Mouse (Mus musculus): ENCODE data around the gene Fgfr2. TPM values are rescaled to one million over a fixed set of nuclear protein-coding genes. Genes with fewer than 3 reads are reported as not detected.

Fgfr2 gene
- polyA plus RNA-seq, 1 experiment from 2014 or later, result 33.9 TPM

DNA sequence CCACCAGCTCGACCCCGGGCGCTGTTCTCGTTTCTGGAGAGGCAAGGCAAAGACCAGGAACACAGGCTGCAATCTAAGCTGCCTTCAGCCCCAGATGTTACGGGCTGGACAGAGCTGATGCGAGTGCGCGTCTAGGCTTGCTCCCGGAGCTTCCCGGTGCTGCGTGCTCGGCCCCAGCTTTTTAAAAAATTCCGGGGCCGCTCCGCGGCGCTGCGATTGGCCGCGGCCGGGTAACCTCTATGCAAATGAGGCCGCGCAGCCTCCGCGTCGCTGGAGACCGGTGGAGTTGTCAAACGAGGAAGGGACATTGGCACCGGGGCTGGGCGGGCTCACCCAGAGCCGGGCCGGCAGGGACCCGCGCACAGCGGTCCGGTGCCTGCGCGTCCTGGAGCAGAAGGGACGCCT lies 1569.4 kb downstream of the Fgfr2 start:
- 0% methylated on average over 39 of the region's 39 CpGs for WGBS
- Histone ChIP-seq H3K36me3 (no peaks in the 10 kb centered on the region), H3K9me3 (no peaks in the 10 kb centered on the region), H3K9ac (peak overlapping the region; percentile 57; the same call in 1 of the 2 replicates), H3K27ac (peak overlapping the region; percentile 61; the same call in 1 of the 2 replicates), H3K4me2 (peak overlapping the region; percentile 46), H3K4me1 (replicated peaks) (peaks cover 32% of the 10 kb centered on the region), H3K27me3 (peaks cover 98% of the 10 kb centered on the region), H3K4me3 (peak overlapping the region; percentile 32)
- 0 out of 2 replicates have a peak, but pooled peaks have one; percentile 36 for ATAC-seq (ENCODE audit: low FRiP score)

DNA sequence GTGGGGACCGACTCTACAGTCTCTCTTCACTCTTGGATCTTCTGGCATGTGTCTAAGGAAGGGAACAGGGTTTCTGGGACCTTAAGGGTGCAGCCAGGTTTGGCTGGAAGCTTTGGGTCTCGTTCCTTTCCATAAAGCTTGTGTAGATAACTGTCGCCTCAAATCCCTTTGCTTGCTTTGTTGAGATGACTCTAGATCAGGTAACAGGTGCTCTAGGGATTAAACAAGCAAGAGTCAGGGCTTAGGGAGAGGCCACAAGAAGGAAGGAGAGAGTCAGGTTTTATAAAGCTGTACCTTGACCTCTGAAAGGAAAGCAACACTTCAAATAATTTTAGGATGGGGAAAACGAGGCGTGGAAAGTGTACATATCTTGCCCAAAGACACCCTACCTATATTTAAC lies 1570.4 kb downstream of the Fgfr2 start:
- H3K27ac ChIP-seq, result no peak overlapping the region
- peaks cover 98% of the 10 kb centered on the region for H3K27me3 ChIP-seq
- no peak overlapping the region for H3K4me3 ChIP-seq
- peaks cover 32% of the 10 kb centered on the region for H3K4me1 ChIP-seq (replicated peaks)
- H3K9ac ChIP-seq, result no peak overlapping the region
- no peaks in the 10 kb centered on the region for H3K36me3 ChIP-seq
- 2% methylated on average over 5 of the region's 5 CpGs for WGBS
- no peak overlapping the region for H3K4me2 ChIP-seq
- no peaks in the 10 kb centered on the region for H3K9me3 ChIP-seq
- no peak for ATAC-seq (ENCODE audit: low FRiP score)

GRCm38 (mm10) chr7:131551931-131552741 lies 1571.0 kb downstream of the Fgfr2 start:
- peaks cover 32% of the 10 kb centered on the region for H3K4me1 ChIP-seq (replicated peaks)
- H3K27me3 ChIP-seq, result peaks cover 98% of the 10 kb centered on the region
- no peaks in the 10 kb centered on the region for H3K9me3 ChIP-seq
- H3K4me2 ChIP-seq, result no peak overlapping the region
- under 1% methylated on average over 42 of the region's 42 CpGs for WGBS
- H3K27ac ChIP-seq, result no peak overlapping the region
- H3K36me3 ChIP-seq, result no peaks in the 10 kb centered on the region
- no peak overlapping the region for H3K9ac ChIP-seq
- no peak overlapping the region for H3K4me3 ChIP-seq
- ATAC-seq (ENCODE audit: low FRiP score), result no peak

- Histone ChIP-seq H3K4me2 (no peak overlapping the region), H3K27me3 (peaks cover 98% of the 10 kb centered on the region), H3K4me1 (replicated peaks) (peaks cover 28% of the 10 kb centered on the region), H3K9me3 (no peaks in the 10 kb centered on the region), H3K36me3 (no peaks in the 10 kb centered on the region), H3K9ac (no peak overlapping the region), H3K4me3 (no peak overlapping the region), H3K27ac (no peak overlapping the region)
- 0% methylated on average over 4 of the region's 4 CpGs for WGBS
- ATAC-seq (ENCODE audit: low FRiP score), result no peak
These were observed 1571.7 kb downstream of the Fgfr2 start for GRCm38 (mm10) chr7:131551471-131551870.

GRCm38 (mm10) chr7:131548473-131548872 lies 1574.7 kb downstream of the Fgfr2 start, which contains the start of gene Hmx2:
Hmx2 (plus strand) TSS chr7:131548773.
- no peak for ATAC-seq (ENCODE audit: low FRiP score)
- 1% methylated on average over 3 of the region's 3 CpGs for WGBS
- Histone ChIP-seq H3K36me3 (no peaks in the 10 kb centered on the region), H3K9me3 (no peaks in the 10 kb centered on the region), H3K4me3 (no peak within 1 kb of the TSS), H3K27me3 (peaks cover 99% of the 10 kb centered on the region), H3K27ac (no peak within 1 kb of the TSS), H3K4me1 (replicated peaks) (peaks cover 17% of the 10 kb centered on the region), H3K4me2 (no peak within 1 kb of the TSS), H3K9ac (no peak within 1 kb of the TSS)

DNA sequence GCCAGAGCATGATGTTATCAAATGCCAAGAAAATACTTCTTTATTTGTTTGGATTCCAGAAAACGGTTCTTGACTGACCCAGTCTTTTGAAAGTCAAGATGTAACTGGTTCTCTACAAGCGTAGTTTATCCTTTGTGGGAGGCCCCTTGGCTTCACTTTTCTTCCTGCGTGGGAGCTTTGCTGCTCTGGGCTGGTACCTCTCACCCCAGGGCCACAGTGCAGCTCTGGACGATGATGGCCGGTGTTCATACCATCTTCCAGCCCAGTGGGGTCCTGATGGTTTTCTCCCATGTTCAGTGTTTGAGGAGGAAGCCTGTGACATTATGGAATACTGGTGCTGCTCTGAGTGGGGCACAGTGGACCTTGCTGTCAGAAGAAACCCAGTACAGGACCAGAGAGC lies 1575.7 kb downstream of the Fgfr2 start:
- Histone ChIP-seq H3K9me3 (no peaks in the 10 kb centered on the region), H3K9ac (no peak overlapping the region), H3K27me3 (peaks cover 99% of the 10 kb centered on the region), H3K4me1 (replicated peaks) (peaks cover 23% of the 10 kb centered on the region), H3K4me2 (no peak overlapping the region), H3K4me3 (no peak overlapping the region), H3K27ac (no peak overlapping the region), H3K36me3 (no peaks in the 10 kb centered on the region)
- 2% methylated on average over 5 of the region's 5 CpGs for WGBS
- no peak for ATAC-seq (ENCODE audit: low FRiP score)

DNA sequence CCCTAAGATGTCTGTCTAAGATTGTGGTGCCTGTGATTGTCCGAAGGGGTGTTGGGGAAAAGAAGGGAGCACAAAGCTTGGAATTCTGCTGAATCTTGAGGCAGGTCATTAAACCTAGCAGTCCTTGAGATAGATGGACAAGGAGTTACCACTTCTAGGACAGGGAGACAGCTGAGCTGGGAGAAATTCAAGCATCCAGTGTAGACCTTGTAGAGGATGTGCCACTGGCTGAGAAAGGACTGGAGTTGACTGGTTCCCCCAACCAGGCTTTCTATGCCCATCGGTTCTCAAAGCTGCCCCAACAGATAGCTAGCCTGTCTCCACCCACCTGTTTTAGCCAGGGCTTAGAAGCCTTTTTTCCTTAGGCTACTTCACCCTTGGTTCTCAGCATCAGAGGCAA lies 1576.7 kb downstream of the Fgfr2 start:
- Histone ChIP-seq H3K9me3 (no peaks in the 10 kb centered on the region), H3K4me1 (replicated peaks) (peaks cover 30% of the 10 kb centered on the region), H3K36me3 (no peaks in the 10 kb centered on the region), H3K27me3 (peaks cover 99% of the 10 kb centered on the region), H3K27ac (no peak overlapping the region), H3K4me3 (peak overlapping the region; percentile 14; the same call in 1 of the 2 replicates), H3K4me2 (peak overlapping the region; percentile 25; the same call in 1 of the 2 replicates), H3K9ac (no peak overlapping the region)
- 0% methylated on average over 2 of the region's 2 CpGs for WGBS
- ATAC-seq (ENCODE audit: low FRiP score), result no peak

- H3K27me3 ChIP-seq, result peaks cover 99% of the 10 kb centered on the region
- H3K9ac ChIP-seq, result no peak overlapping the region
- no peak overlapping the region; the same call in 1 of the 2 replicates for H3K4me3 ChIP-seq
- H3K27ac ChIP-seq, result no peak overlapping the region
- no peak for ATAC-seq (ENCODE audit: low FRiP score)
- peak overlapping the region; percentile 25; the same call in 1 of the 2 replicates for H3K4me2 ChIP-seq
- no peaks in the 10 kb centered on the region for H3K9me3 ChIP-seq
- no peaks in the 10 kb centered on the region for H3K36me3 ChIP-seq
- WGBS, result 1% methylated on average over 13 of the region's 13 CpGs
- peaks cover 30% of the 10 kb centered on the region for H3K4me1 ChIP-seq (replicated peaks)
These were observed 1577.3 kb downstream of the Fgfr2 start for GRCm38 (mm10) chr7:131545701-131546385.

DNA sequence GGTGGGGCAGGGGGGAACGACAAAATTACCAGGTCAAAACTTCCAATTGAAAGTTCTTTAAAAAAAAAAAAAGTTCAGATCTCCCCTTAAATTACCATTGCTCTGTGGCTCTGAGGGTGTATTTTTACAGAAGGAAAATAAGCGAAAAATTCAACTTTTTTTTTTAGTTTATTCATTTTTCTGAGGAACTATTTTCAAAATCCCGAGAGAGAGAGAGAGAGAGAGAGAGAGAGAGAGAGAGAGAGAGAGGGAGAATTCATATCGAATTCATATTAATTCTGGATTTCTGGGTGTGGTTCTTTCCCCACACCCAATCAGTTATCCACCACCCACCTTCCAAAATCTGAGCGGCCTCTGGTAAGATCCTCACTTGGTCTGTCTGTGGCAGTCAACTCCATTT lies 1578.3 kb downstream of the Fgfr2 start:
- WGBS, result 0% methylated on average over 5 of the region's 5 CpGs
- Histone ChIP-seq H3K9me3 (no peaks in the 10 kb centered on the region), H3K9ac (no peak overlapping the region), H3K27ac (no peak overlapping the region), H3K27me3 (peaks cover 98% of the 10 kb centered on the region), H3K36me3 (no peaks in the 10 kb centered on the region), H3K4me1 (replicated peaks) (peaks cover 30% of the 10 kb centered on the region), H3K4me2 (no peak overlapping the region), H3K4me3 (0 out of 2 replicates have a peak overlapping the region, but pooled peaks have one; percentile 33)
- no peak for ATAC-seq (ENCODE audit: low FRiP score)

DNA sequence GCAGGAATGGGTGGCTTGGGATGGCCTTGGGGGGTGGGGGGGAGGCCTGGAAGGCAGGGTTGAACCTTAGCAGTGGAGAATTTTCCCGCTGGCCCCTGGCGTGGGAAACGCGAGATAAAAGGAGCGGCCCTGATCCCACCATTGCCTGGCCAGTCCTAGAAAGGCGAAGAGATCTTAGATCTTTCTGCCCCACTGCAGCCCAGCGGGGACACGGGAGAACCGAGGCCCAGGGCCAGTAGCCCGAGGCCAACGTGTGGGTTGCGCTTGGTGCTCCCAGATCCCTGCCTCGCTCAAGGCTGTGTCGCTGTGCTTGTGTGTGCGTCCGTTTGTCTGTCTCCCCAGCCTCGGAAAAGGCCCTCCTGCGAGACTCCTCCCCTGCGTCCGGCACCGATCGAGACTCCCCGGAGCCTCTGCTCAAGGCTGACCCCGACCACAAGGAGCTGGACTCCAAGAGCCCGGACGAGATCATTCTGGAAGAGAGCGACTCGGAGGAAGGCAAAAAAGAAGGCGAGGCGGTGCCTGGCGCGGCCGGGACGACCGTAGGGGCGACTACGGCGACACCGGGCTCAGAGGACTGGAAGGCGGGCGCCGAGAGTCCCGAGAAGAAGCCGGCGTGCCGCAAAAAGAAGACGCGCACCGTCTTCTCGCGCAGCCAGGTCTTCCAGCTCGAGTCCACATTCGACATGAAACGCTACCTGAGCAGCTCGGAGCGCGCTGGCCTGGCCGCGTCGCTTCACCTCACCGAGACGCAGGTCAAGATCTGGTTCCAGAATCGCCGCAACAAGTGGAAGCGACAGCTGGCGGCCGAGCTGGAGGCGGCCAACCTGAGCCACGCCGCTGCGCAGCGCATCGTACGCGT lies 1579.3 kb downstream of the Fgfr2 start:
- H3K4me2 ChIP-seq, result peak overlapping the region; percentile 50
- no peak for ATAC-seq (ENCODE audit: low FRiP score)
- H3K36me3 ChIP-seq, result no peaks in the 10 kb centered on the region
- H3K4me3 ChIP-seq, result peak overlapping the region; percentile 33
- H3K27me3 ChIP-seq, result peaks cover 98% of the 10 kb centered on the region
- WGBS, result under 1% methylated on average over 75 of the region's 75 CpGs
- no peaks in the 10 kb centered on the region for H3K9me3 ChIP-seq
- peaks cover 30% of the 10 kb centered on the region for H3K4me1 ChIP-seq (replicated peaks)
- peak overlapping the region; percentile 63; the same call in 1 of the 2 replicates for H3K9ac ChIP-seq
- peak overlapping the region; percentile 55 for H3K27ac ChIP-seq

DNA sequence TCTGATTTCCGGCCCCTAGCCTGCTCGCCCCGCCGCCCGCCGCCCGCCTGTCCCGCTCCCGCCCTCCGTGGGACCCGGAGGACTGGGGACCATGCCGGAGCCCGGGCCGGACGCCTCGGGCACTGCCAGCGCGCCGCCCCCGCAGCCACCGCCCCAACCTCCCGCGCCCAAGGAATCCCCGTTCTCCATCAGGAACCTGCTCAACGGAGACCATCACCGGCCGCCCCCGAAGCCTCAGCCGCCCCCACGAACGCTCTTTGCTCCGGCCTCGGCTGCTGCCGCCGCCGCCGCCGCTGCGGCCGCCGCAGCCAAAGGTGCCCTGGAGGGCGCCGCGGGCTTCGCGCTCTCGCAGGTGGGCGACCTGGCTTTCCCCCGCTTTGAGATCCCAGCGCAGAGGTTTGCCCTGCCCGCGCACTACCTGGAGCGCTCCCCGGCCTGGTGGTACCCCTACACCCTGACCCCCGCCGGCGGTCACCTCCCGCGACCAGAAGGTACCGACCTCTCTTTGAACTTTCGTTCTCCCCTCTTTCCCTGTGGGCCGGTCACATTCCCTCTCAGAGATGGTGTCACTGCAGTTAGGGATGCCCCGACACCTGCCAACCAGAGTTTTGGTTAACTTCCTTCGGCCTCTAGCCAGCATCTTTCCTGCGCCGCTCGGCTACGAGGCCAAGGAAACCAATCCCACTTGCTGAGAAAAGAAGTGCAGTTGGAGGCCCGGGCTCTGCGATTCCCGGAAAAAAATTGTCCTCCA lies 1580.1 kb downstream of the Fgfr2 start:
- peak overlapping the region; percentile 50 for H3K4me2 ChIP-seq
- peaks cover 98% of the 10 kb centered on the region for H3K27me3 ChIP-seq
- peak overlapping the region; percentile 62 for H3K27ac ChIP-seq
- H3K36me3 ChIP-seq, result no peaks in the 10 kb centered on the region
- peak overlapping the region; percentile 63 for H3K9ac ChIP-seq
- under 1% methylated on average over 68 of the region's 71 CpGs for WGBS
- ATAC-seq (ENCODE audit: low FRiP score), result no peak
- no peaks in the 10 kb centered on the region for H3K9me3 ChIP-seq
- peak overlapping the region; percentile 33 for H3K4me3 ChIP-seq
- peaks cover 30% of the 10 kb centered on the region for H3K4me1 ChIP-seq (replicated peaks)
